Mouse (Mus musculus): ENCODE data around the gene Mrps10.

DNA sequence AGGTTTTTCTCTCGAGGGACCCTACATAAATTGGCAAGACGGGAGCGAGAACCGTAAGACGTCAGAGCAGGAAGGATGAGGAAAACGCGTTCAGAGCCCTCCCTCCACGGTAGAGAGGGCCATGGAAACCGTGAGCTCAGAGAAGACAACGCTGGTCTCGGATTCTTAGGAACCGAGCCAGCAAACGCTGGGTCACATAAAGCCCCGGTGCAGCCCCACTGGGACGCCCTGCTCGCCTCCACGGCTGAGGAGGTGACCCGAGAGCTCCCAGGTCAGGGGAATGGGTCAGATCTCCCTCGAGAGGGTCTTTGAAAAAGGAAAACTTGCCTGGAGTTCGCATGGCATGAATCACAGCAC is 378 bp downstream of the Mrps10 start:
- TF ChIP-seq CTCF (IDR thresholded peaks at IDR 0.05; ENCODE audit: low read depth, low read length) (no peak), POLR2A (IDR thresholded peaks at IDR 0.05; ENCODE audit: borderline replicate concordance, low read depth, low read length) (no peak)
